Mouse (Mus musculus) ES-Bruce4 (cell line): ENCODE results near the gene Cth.

Experiments used
- CTCF ChIP-seq: IDR thresholded peaks from one replicate; pipeline ENCODE4 v1.8.1; 2011; ENCODE audit warnings: low read depth, low read length
- POLR2A ChIP-seq: IDR thresholded peaks from one replicate; pipeline ENCODE4 v1.8.1; 2011; ENCODE audit warnings: low read length; ENCODE audit not compliant: insufficient read depth

- TF ChIP-seq CTCF (no peak), POLR2A (no peak)
These were observed 12.7 kb downstream of the Cth start for GRCm38 (mm10) chr3:157912155-157912554.
